In genomic region chr4:117252755-117253154, GRCm38 (mm10) we compare ENCODE assay signal across 9 mouse cellular contexts. TPM values are rescaled to one million over a fixed set of nuclear protein-coding genes. Genes with fewer than 3 reads are reported as not detected.
DNase-seq lines count a peak whose midpoint lies in the region; ATAC-seq and TF ChIP-seq lines count a peak whose summit lies in the region.
"Had no signal": no experiment of that assay in that cellular context is flagged by ENCODE, and none has a peak within 500 bp of the region (broad histone marks: within the 10 kb centered on the region; RNA-seq: fewer than 3 reads in every experiment).

No protein-coding gene starts in this region.

- peaks cover 26% of the 10 kb centered on the region for H3K4me1 ChIP-seq in heart, postnatal 0 days (ENCODE audit: control insufficient read depth, insufficient read depth)
- H3K4me1 ChIP-seq in forebrain, embryonic 14.5 days (ENCODE audit: control insufficient read depth, insufficient read depth, low read length): peaks cover 5% of the 10 kb centered on the region
- H3K4me1 ChIP-seq in midbrain, embryonic 16.5 days (ENCODE audit: control insufficient read depth, insufficient read depth, low read length): peaks cover 12% of the 10 kb centered on the region; the same call in 1 of the 2 replicates

- H3K4me2 ChIP-seq in heart, postnatal 0 days (ENCODE audit: low read depth, low read length): peak overlapping the region; percentile 71
- peak overlapping the region; percentile 63 for H3K4me2 ChIP-seq in forebrain, embryonic 14.5 days (ENCODE audit: low read length)
- H3K4me2 ChIP-seq in midbrain, embryonic 16.5 days (ENCODE audit: low read length): peak overlapping the region; percentile 79

- peak overlapping the region; percentile 71 for H3K4me3 ChIP-seq in heart, postnatal 0 days (ENCODE audit: low read depth, low read length)
- peak overlapping the region; percentile 49; the same call in 1 of the 2 replicates for H3K4me3 ChIP-seq in forebrain, embryonic 14.5 days (ENCODE audit: low read depth, low read length)
- H3K4me3 ChIP-seq in midbrain, embryonic 16.5 days (ENCODE audit: low read depth, low read length): peak overlapping the region; percentile 66
- no peak overlapping the region for H3K4me3 ChIP-seq in layer of hippocampus, adult 2 months

- DNase-seq in heart, postnatal 0 days (ENCODE audit: low spot score): no peak
- no peak for DNase-seq in heart, postnatal 4 days
- no peak for DNase-seq in forebrain, embryonic 14.5 days (ENCODE audit: low spot score)
- DNase-seq in kidney, postnatal 14 days: peak; percentile 58
- DNase-seq in c-Kit-positive CD71-positive TER-119-positive erythroid progenitor cells, embryonic 14.5 days (ENCODE audit: low spot score): no peak
- no peak for DNase-seq in layer of hippocampus, adult 2 months (ENCODE audit: low spot score in 2 of 2)
- no peak for DNase-seq in thymus, postnatal 4 days
- DNase-seq: gastrocnemius, postnatal 14 days had no signal

- H3K9me3 ChIP-seq in heart, postnatal 0 days (replicated peaks; ENCODE audit: control insufficient read depth, low read length): no peaks in the 10 kb centered on the region
- H3K9me3 ChIP-seq in forebrain, embryonic 14.5 days (replicated peaks; ENCODE audit: control insufficient read depth, low read length): no peaks in the 10 kb centered on the region
- no peaks in the 10 kb centered on the region for H3K9me3 ChIP-seq in midbrain, embryonic 16.5 days (replicated peaks; ENCODE audit: control insufficient read depth, low read length, poor library complexity, severe bottlenecking)

- WGBS in heart, postnatal 0 days: 80% methylated on average over 5 of the region's 5 CpGs
- 85% methylated on average over 5 of the region's 5 CpGs for WGBS in forebrain, embryonic 14.5 days
- 79% methylated on average over 5 of the region's 5 CpGs for WGBS in midbrain, embryonic 16.5 days

- no peak for ATAC-seq in heart, postnatal 0 days (ENCODE audit: insufficient read depth, low read depth)
- no peak for ATAC-seq in forebrain, embryonic 14.5 days
- ATAC-seq in midbrain, embryonic 16.5 days: no peak

- no peaks in the 10 kb centered on the region for H3K36me3 ChIP-seq in heart, postnatal 0 days (replicated peaks; ENCODE audit: control insufficient read depth, insufficient read depth, low read length)
- no peaks in the 10 kb centered on the region for H3K36me3 ChIP-seq in forebrain, embryonic 14.5 days (ENCODE audit: control insufficient read depth, insufficient read depth, low read length)
- no peaks in the 10 kb centered on the region for H3K36me3 ChIP-seq in midbrain, embryonic 16.5 days (ENCODE audit: control insufficient read depth, insufficient read depth, low read length)

- peak overlapping the region; percentile 73; the same call in 1 of the 2 replicates for H3K9ac ChIP-seq in heart, postnatal 0 days (replicated peaks; ENCODE audit: low read depth, low read length)
- H3K9ac ChIP-seq in forebrain, embryonic 14.5 days (ENCODE audit: low read length): no peak overlapping the region; the same call in 1 of the 2 replicates
- H3K9ac ChIP-seq in midbrain, embryonic 16.5 days (ENCODE audit: low read depth, low read length): no peak overlapping the region; the same call in 1 of the 2 replicates

- peak overlapping the region; percentile 88 for H3K27ac ChIP-seq in heart, postnatal 0 days (ENCODE audit: low read depth)
- H3K27ac ChIP-seq in forebrain, embryonic 14.5 days (ENCODE audit: low read depth, low read length): no peak overlapping the region
- no peak overlapping the region for H3K27ac ChIP-seq in midbrain, embryonic 16.5 days (ENCODE audit: low read length)
- no peak overlapping the region for H3K27ac ChIP-seq in layer of hippocampus, adult 2 months

- TF ChIP-seq EP300 in heart, postnatal 0 days (IDR thresholded peaks at IDR 0.05; ENCODE audit: low read depth): no peak

- no peak for TF ChIP-seq CTCF in heart, postnatal 0 days (IDR thresholded peaks at IDR 0.05; ENCODE audit: low read depth)
- no peak for TF ChIP-seq CTCF in layer of hippocampus, adult 2 months (conservative IDR thresholded peaks at IDR 0.05)

- H3K27me3 ChIP-seq in heart, postnatal 0 days (ENCODE audit: control insufficient read depth, insufficient read depth, low read length): no peaks in the 10 kb centered on the region
- H3K27me3 ChIP-seq in forebrain, embryonic 14.5 days (replicated peaks; ENCODE audit: control insufficient read depth, insufficient read depth, low read length): no peaks in the 10 kb centered on the region
- no peaks in the 10 kb centered on the region for H3K27me3 ChIP-seq in midbrain, embryonic 16.5 days (ENCODE audit: control insufficient read depth, insufficient read depth, low read depth, low read length)

RNA-seq across cellular contexts. Expression of gene Armh1, which starts 0.8 kb away (rescaled TPM):
- 0.27 and 1.4 TPM in 2 replicates for total RNA-seq in heart, postnatal 0 days (2014; rRNA removed; ENCODE audit: low replicate concordance)
- 0.18 and 0.25 TPM in 2 replicates for polyA plus RNA-seq in heart, postnatal 0 days (2015; fragmentation: Nextera tagmentation; extraction: Ambion mirVana)
- under 1 TPM; 0.38 to 0.43 TPM for total RNA-seq in heart, postnatal 4 days (2021)
- 0.62 and 0.81 TPM in 2 replicates for polyA plus RNA-seq in forebrain, embryonic 14.5 days (2014; fragmentation: Nextera tagmentation; extraction: Ambion mirVana)
- polyA plus RNA-seq in midbrain, embryonic 16.5 days (2015; fragmentation: Nextera tagmentation; extraction: Ambion mirVana): 1.6 and 3.1 TPM in 2 replicates
- under 1 TPM; 0.47 to 0.59 TPM for total RNA-seq in layer of hippocampus, adult 2 months (2021)
- total RNA-seq: gastrocnemius, postnatal 14 days had no signal

RNA-seq across cellular contexts. Expression of gene Tmem53, which starts 1.0 kb away (rescaled TPM):
- 43.2 and 65.9 TPM in 2 replicates for total RNA-seq in heart, postnatal 0 days (2014; rRNA removed; ENCODE audit: low replicate concordance)
- 59.2 and 63.5 TPM in 2 replicates for polyA plus RNA-seq in heart, postnatal 0 days (2015; fragmentation: Nextera tagmentation; extraction: Ambion mirVana)
- total RNA-seq in heart, postnatal 4 days (2021): 10 to 100 TPM; 25.5 to 27.1 TPM
- 7.2 and 8.0 TPM in 2 replicates for polyA plus RNA-seq in forebrain, embryonic 14.5 days (2014; fragmentation: Nextera tagmentation; extraction: Ambion mirVana)
- 9.3 and 10.1 TPM in 2 replicates for polyA plus RNA-seq in midbrain, embryonic 16.5 days (2015; fragmentation: Nextera tagmentation; extraction: Ambion mirVana)
- 1 to 10 TPM; 4.7 to 4.9 TPM for total RNA-seq in layer of hippocampus, adult 2 months (2021)
